Mouse (Mus musculus) lung, adult 2 months (tissue): ENCODE measurements at regions not wholly inside any gene's neighbourhood (a gene's known extent, or its start where the extent isn't known, plus 50 kb on each side); places are given as distances from the start of the nearest gene placed in this dataset.

Experiments
- CTCF ChIP-seq: fragments of 200-500 bp; IDR thresholded peaks from 2 replicates; pipeline ENCODE4 v1.5.1; 2011; ENCODE audit warnings: mild to moderate bottlenecking, low read length, control low read depth; ENCODE audit not compliant: insufficient read depth
- POLR2A ChIP-seq: fragments of 200-500 bp; IDR thresholded peaks from 2 replicates; pipeline ENCODE4 v1.6.1; 2011; ENCODE audit warnings: low read depth, mild to moderate bottlenecking, control low read depth, low read length, borderline replicate concordance; ENCODE audit errors: extremely low read depth

DNA sequence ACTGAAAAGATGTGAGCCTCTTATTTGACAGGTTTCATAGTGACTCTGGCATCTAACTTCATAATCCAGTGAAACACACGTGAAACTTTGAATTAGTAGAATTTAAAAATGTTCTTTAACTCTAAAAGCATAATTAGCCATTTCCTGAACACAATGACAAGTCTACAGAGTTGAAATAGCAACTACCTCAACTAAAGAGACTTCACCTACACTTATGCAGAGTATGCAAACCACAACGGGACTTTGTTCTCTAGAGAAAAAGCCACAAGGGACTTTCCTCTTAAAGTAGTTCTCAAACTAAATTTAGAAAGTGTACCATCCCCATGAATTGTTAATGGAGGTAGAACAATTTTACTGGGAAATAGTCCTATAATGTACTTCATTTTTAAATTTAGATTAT lies 606.3 kb upstream of the Fam92a start:
- TF ChIP-seq CTCF (no peak), POLR2A (no peak)
